Mouse (Mus musculus) embryonic fibroblast, embryonic 13.5 days (primary cell): ENCODE measurements around the gene Kpnb1. TPM values are rescaled to one million over a fixed set of nuclear protein-coding genes. Genes with fewer than 3 reads are reported as not detected.

Source experiments
- H3K27ac ChIP-seq: 2 replicates; pipeline ENCODE4 v1.5.1; 2012; ENCODE audit warnings: low read length, control low read depth, inconsistent platforms; ENCODE audit not compliant: insufficient read depth
- H3K4me1 ChIP-seq: 2 replicates; pipeline ENCODE4 v1.6.1; 2011; ENCODE audit warnings: low read length; ENCODE audit not compliant: control insufficient read depth, insufficient read depth
- H3K4me3 ChIP-seq: 2 replicates; pipeline ENCODE4 v1.5.1; 2011; ENCODE audit warnings: mild to moderate bottlenecking, control low read depth, low read length; ENCODE audit not compliant: insufficient read depth
- CTCF ChIP-seq: IDR thresholded peaks from 2 replicates; pipeline ENCODE4 v1.5.1; 2011; ENCODE audit warnings: mild to moderate bottlenecking, control low read depth, low read length, moderate library complexity, borderline replicate concordance; ENCODE audit not compliant: insufficient read depth
- POLR2A ChIP-seq: IDR thresholded peaks from 2 replicates; pipeline ENCODE4 v1.6.1; 2011; ENCODE audit warnings: low read depth, mild to moderate bottlenecking, control low read depth, low read length, moderate library complexity
- polyA plus RNA-seq: library from polyadenylated mRNA; stranded (reverse); fragments of >200 nt; gene quantifications from 2 replicates; pipeline ENCODE4 v1.2.4, GENCODE M21; 2011; ENCODE audit warnings: low read depth; ENCODE audit not compliant: missing spikeins, insufficient read length

Gene Kpnb1
- polyA plus RNA-seq, 1 experiment = 272 TPM

DNA sequence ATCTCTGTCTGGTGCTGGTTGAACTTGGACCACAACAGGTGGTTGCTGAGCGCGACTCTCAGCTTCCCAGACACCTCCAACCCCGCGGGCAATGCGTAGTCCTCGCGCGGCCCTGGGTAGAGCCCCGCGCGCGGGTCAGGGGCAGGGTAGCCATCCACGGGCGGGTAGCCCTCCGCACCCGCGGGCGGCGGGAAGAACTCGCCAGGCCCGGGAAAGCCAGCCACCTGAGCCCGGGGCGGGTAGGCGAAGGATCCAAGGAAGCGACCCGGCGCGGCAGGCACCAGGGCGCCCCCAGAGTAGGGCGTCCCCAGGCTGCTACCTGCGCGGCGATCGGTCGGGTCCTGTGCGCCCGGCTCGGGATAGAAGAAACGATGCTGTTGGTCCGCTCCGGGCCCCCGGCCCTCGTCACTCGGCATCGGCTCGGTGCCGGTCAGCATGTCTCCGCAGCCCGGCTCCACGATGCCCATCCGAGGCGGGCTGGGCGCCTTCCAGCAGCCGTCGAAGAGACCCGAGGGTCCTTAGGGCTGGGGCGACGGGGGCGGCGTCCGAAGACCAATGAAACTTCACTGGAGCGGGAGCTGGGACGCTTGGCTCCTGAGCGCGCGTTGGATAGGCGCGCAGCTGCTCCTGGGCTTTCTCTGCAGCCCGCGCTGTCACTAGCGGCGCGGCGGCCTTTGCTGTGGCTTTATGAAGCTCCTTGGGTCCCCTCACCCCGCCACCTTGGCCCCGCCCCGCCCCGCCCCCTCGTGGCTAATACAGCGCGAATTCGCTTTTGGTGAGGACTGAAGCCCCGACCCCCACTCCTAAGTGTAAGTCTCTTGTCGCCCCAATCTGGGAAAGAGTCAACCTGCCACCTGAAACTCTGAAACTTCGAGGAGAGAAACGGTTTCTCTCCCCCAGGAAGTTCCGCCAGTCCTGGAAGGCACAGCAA is 72.7 kb downstream of the Kpnb1 start, which contains the start of gene Tbx21:
Gene Tbx21, minus strand, starts transcription at position 661 of the 931 bp plus-strand sequence.
- Histone ChIP-seq H3K27ac (no peak within 1 kb of the TSS), H3K4me1 (no peaks in the 10 kb centered on the region; the same call in 1 of the 2 replicates), H3K4me3 (peak within 1 kb of the TSS; percentile 1; the same call in 1 of the 2 replicates)
- no peak for TF ChIP-seq CTCF
- no peak for TF ChIP-seq POLR2A

DNA sequence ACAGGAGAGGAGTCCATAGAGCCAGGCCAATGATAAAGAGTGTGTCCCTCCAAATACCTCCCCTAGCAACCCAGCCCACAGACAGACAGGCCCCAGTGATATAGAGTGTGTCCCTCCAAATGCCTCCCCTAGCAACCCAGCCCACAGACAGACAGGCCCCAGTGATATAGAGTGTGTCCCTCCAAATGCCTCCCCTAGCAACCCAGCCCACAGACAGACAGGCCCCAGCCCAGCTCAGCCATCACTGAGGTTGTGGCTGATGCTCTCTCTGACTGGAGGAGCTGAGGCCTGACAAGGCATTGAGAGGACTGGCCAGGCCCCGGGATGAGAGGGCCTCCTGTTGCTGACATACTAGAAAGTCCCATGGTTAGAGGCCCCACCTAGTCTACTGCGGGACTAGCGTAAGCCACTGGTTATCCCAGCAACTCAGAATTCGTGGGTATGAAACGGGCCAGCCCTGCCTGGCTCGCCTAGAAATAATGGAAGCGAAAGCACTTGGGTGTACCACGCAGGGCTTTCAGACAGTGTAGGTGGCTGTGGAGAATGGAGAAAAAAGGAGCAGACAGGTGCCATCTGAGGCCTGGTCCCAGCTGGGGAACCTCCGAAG is 75.1 kb downstream of the Kpnb1 start:
- Histone ChIP-seq H3K4me3 (no peak overlapping the region), H3K4me1 (no peaks in the 10 kb centered on the region; the same call in 1 of the 2 replicates), H3K27ac (no peak overlapping the region)
- TF ChIP-seq POLR2A = no peak
- TF ChIP-seq CTCF = no peak

Other genes starting within 250 kb of the Kpnb1 start
- 6.8 and 8.3 TPM in 2 replicates for gene Pnpo, start 243.9 kb downstream of the Kpnb1 start, polyA plus RNA-seq
- 11.9 and 12.3 TPM in 2 replicates for gene Sp2, start 204.9 kb downstream of the Kpnb1 start, polyA plus RNA-seq
- gene Sp6, start 174.5 kb downstream of the Kpnb1 start, polyA plus RNA-seq = 0.33 and 0.35 TPM in 2 replicates
- 6.9 and 9.7 TPM in 2 replicates for gene Scrn2, start 157.9 kb downstream of the Kpnb1 start, polyA plus RNA-seq
- 0.65 and 0.87 TPM in 2 replicates for gene Lrrc46, start 146.5 kb downstream of the Kpnb1 start, polyA plus RNA-seq
- 62.8 and 64.8 TPM in 2 replicates for gene Mrpl10, start 146.3 kb downstream of the Kpnb1 start, polyA plus RNA-seq
- gene Osbpl7, start 137.3 kb downstream of the Kpnb1 start, polyA plus RNA-seq = 7.3 and 9.7 TPM in 2 replicates
- not detected in 2 replicates for gene Tbx21, start 72.5 kb downstream of the Kpnb1 start, polyA plus RNA-seq
- gene Tbkbp1, start 36.4 kb downstream of the Kpnb1 start, polyA plus RNA-seq = 12.1 and 13.6 TPM in 2 replicates
- gene Npepps, start 92.8 kb upstream of the Kpnb1 start, polyA plus RNA-seq = 137 and 148 TPM in 2 replicates
- 29.2 and 32.4 TPM in 2 replicates for gene Mrpl45, start 127.8 kb upstream of the Kpnb1 start, polyA plus RNA-seq
- gene Gpr179, start 164.2 kb upstream of the Kpnb1 start, polyA plus RNA-seq = not detected in 2 replicates
- gene Socs7, start 174.7 kb upstream of the Kpnb1 start, polyA plus RNA-seq = 10.0 and 10.6 TPM in 2 replicates
- gene Arhgap23, start 227.7 kb upstream of the Kpnb1 start, polyA plus RNA-seq = 49.2 and 55.7 TPM in 2 replicates